Mouse (Mus musculus) adrenal gland, postnatal 0 days (tissue): ENCODE data around the gene Cth. TPM values are rescaled to one million over a fixed set of nuclear protein-coding genes. Genes with fewer than 3 reads are reported as not detected.

ENCODE experiments used
- polyA plus RNA-seq: library from polyadenylated mRNA; unstranded; fragments of >200 nt; fragmentation: Nextera tagmentation; extraction: Ambion mirVana; gene quantifications from 2 replicates; pipeline ENCODE4 v1.2.1, GENCODE M21; 2015

Gene Cth
- polyA plus RNA-seq = 12.9 and 14.4 TPM in 2 replicates

GRCm38 (mm10) chr3:157924692-157925328, at the start of gene Cth:
Gene Cth (minus strand): TSS chr3:157925077.

GRCm38 (mm10) chr3:157946843-157947358, 22.0 kb upstream of the Cth start, which contains the start of gene Ankrd13c:
Gene Ankrd13c (plus strand): TSS chr3:157947239.

Other genes with a start within 250 kb of the Cth start
- 15.4 and 23.4 TPM in 2 replicates for gene Ankrd13c, start 22.2 kb upstream of the Cth start, polyA plus RNA-seq
- gene Srsf11, start 111.6 kb upstream of the Cth start, polyA plus RNA-seq = 102 and 147 TPM in 2 replicates
- 33.4 and 48.6 TPM in 2 replicates for gene Lrrc40, start 111.6 kb upstream of the Cth start, polyA plus RNA-seq